Mouse (Mus musculus): ENCODE data around the gene Hyal3.
A peak's percentile ranks its signal among the peaks of the same experiment; 100 is the strongest.

Gene Hyal3

GRCm38 (mm10) chr9:107633661-107634405, 53.2 kb downstream of the Hyal3 start:
- DNase-seq (ENCODE audit: low read depth in 1 of 2, low spot score in 2 of 2) = no peak

DNA sequence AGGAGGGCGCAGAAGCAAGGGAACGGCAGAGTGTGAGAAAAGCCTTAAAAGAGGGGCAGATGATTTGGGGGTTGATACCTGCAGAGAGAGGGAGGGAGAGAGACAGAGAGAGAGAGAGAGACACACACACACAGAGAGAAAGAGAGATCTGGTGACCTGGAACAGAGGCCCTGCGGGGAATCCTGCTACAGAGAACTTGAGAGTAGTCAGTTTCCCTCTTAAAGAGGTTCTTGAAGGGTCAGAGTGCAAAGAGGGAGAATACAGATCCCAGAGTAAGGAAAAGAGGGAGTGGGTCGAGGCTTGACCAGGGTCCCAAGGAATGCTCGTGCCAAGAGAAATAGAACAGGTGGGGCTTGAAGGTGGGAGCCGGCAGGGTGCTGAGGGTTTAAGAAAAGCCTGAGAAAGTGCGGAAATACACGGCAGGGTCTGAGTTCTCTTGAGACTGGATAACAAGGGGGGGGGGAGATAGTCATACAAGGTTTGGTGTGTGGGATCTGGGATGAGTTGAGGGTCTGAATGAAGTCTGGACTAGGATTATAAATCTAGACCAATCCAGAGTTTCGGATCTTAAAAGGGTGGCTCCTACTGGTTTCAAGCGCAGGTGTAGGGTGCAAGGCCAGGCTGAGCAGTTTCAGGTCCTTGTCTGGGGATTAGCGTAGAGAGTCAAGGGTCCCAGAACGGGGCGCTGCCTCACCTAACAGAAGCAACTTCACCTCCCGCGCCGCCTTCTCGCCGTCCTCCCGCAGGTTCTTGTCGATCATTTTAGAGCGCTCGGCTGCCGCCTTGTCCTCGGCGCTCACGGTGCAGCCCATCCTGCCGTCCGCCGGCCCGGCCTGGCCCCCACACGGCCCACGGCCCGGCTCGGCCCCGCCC, 54.0 kb downstream of the Hyal3 start:
- no peak for DNase-seq (ENCODE audit: low read depth in 1 of 2, low spot score in 2 of 2)

DNA sequence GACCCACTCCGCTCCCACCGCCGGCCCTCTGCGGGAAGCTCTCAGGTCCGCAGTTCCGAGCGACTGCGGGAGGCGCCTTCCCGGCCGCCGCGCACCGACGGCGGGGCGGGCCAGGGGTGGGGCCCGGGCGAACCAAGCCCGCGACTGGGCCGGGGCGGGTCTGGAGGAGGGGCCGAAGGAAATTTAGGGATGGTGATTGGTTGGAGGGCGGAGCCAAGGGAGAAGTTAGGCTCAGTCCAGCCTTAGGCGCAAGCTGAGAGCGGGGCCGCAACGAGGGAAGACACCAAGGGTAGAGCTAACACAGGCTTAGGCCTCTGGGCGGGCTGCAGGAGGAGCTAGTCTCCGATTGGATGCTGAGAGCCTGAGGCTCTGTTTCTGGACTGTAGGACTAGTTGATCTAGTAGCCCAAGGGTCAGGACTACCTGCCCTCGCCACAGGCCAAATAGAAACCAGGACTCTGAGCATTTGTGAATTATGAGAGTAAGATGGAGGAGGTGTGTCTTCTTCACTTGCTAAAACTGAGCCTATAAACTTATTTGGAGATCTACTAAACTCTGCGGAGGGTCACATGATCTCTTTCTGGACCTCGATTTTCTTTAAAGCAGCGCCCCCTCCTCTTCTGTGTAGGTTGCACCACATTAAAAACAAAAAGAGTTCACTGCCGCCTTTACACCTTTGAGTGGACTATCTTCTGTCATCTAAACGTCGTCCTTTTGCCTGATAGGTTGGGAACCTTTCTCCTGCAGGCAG, 54.8 kb downstream of the Hyal3 start, which contains the start of gene Gnai2:
TSS of gene Gnai2 (minus strand) at position 89 of the 750 bp plus-strand sequence.
- peak; percentile 94 to 96 for DNase-seq (ENCODE audit: low read depth in 1 of 2, low spot score in 2 of 2)

Data from monocyte, adult 2 months (primary cell).